In the genomic region with DNA sequence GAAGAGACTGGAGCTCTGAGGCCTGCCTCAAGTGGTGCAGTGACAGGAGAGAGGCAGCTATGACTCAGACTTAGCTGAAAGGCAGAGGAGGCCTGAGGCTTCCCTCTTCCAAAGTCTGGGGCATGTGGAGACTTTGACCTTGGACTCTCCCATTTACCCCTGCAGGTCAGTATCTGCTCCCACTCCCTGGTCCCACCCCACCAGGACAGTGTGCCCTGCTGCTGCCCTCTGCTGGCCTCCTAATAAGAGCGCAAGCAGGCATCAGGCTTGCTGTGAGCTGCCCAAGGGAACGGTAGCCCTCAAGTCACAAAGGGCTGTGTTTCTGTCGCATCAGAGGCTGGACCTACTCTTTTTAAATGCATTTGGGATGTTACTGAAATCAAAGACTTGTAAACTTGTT, we compare ENCODE assay signal across 10 mouse cellular contexts. TPM values are rescaled to one million over a fixed set of nuclear protein-coding genes. Genes with fewer than 3 reads are reported as not detected.
DNase-seq lines count a peak whose midpoint lies in the region; ATAC-seq and TF ChIP-seq lines count a peak whose summit lies in the region.
"Had no signal": no experiment of that assay in that cellular context is flagged by ENCODE, and none has a peak within 500 bp of the region (broad histone marks: within the 10 kb centered on the region; RNA-seq: fewer than 3 reads in every experiment).

No protein-coding gene starts in this region.

- H3K27me3 ChIP-seq in kidney, embryonic 14.5 days (ENCODE audit: control insufficient read depth, insufficient read depth, low read length) = no peaks in the 10 kb centered on the region
- H3K27me3 ChIP-seq in G1E (ENCODE audit: insufficient read depth, low read length) = peaks cover 65% of the 10 kb centered on the region

- intact Hi-C loops in left cerebral cortex, postnatal 25 days (cut with DNase I) = no loop called here

- no peak overlapping the region for H3K9ac ChIP-seq in kidney, embryonic 14.5 days (ENCODE audit: low read depth, low read length)
- H3K9ac ChIP-seq: embryonic facial prominence, embryonic 12.5 days; limb, embryonic 15.5 days had no signal

- H3K4me1 ChIP-seq in kidney, embryonic 14.5 days (ENCODE audit: control insufficient read depth, insufficient read depth, low read length) = 0 out of 2 replicates have a peak, but pooled peaks cover 5% of the 10 kb centered on the region
- peaks cover 17% of the 10 kb centered on the region for H3K4me1 ChIP-seq in G1E (ENCODE audit: insufficient read depth, low read depth, low read length)

- WGBS in kidney, embryonic 14.5 days = 17% methylated on average over 3 of the region's 3 CpGs

- no peak for ATAC-seq in kidney, embryonic 14.5 days (ENCODE audit: low FRiP score, low TSS enrichment)
- no peak for ATAC-seq in G1E (ENCODE audit: extremely low read depth, insufficient number of reproducible peaks, low FRiP score, poor library complexity, severe bottlenecking)
- ATAC-seq in granulocyte monocyte progenitor cell, adult 5-6 weeks (replicated peaks; ENCODE audit: poor library complexity, severe bottlenecking) = peak; percentile 50
- peak; percentile 56 for ATAC-seq in megakaryocyte progenitor cell, adult 5-6 weeks (replicated peaks; ENCODE audit: poor library complexity)

- DNase-seq in kidney, adult 18-20 months = peak; percentile 34
- DNase-seq in A20 (ENCODE audit: low read depth, low spot score) (peak; percentile 52), G1E (ENCODE audit: low spot score) (no peak)
- no peak for DNase-seq in c-Kit-positive CD71-positive TER-119-positive erythroid progenitor cells, embryonic 14.5 days (ENCODE audit: low spot score)
- DNase-seq in left cerebral cortex, postnatal 25 days (ENCODE audit: low spot score in 2 of 2) = no peak

- TF ChIP-seq CTCF in G1E (IDR thresholded peaks at IDR 0.05; ENCODE audit: low read depth, low read length) = peak; percentile 38

- no peaks in the 10 kb centered on the region for H3K9me3 ChIP-seq in kidney, embryonic 14.5 days (ENCODE audit: control insufficient read depth, low read length)
- no peaks in the 10 kb centered on the region for H3K9me3 ChIP-seq in G1E (replicated peaks)
- H3K9me3 ChIP-seq: embryonic facial prominence, embryonic 12.5 days; limb, embryonic 15.5 days had no signal

- no peak overlapping the region for H3K27ac ChIP-seq in kidney, embryonic 14.5 days (ENCODE audit: low read depth, low read length)
- H3K27ac ChIP-seq: embryonic facial prominence, embryonic 12.5 days; limb, embryonic 15.5 days had no signal

- H3K4me3 ChIP-seq in kidney, embryonic 14.5 days (ENCODE audit: low read length) = no peak overlapping the region
- no peak overlapping the region for H3K4me3 ChIP-seq in G1E (ENCODE audit: low read depth, low read length)
- H3K4me3 ChIP-seq: embryonic facial prominence, embryonic 12.5 days; limb, embryonic 15.5 days had no signal

- no peak overlapping the region for H3K4me2 ChIP-seq in kidney, embryonic 14.5 days (replicated peaks; ENCODE audit: low read depth, low read length)
- H3K4me2 ChIP-seq: embryonic facial prominence, embryonic 12.5 days; limb, embryonic 15.5 days had no signal

- no peaks in the 10 kb centered on the region for H3K36me3 ChIP-seq in kidney, embryonic 14.5 days (ENCODE audit: control insufficient read depth, insufficient read depth, low read length)
- no peaks in the 10 kb centered on the region for H3K36me3 ChIP-seq in G1E (replicated peaks)
- H3K36me3 ChIP-seq: embryonic facial prominence, embryonic 12.5 days; limb, embryonic 15.5 days had no signal

RNA-seq across cellular contexts. Expression of a gene that starts 14.2 kb away (rescaled TPM):
- not detected in 2 replicates for polyA plus RNA-seq in kidney, embryonic 14.5 days (2014; fragmentation: Nextera tagmentation; extraction: Ambion mirVana)
- total RNA-seq in G1E (2014; fragmentation: Nextera tagmentation) (not detected in 2 replicates), G1E (2017) (not detected in 2 replicates)
- not detected in 2 replicates for polyA plus RNA-seq in G1E (2012)
- not detected in 2 replicates for total RNA-seq in granulocyte monocyte progenitor cell, adult 5-6 weeks (2014; fragmentation: Nextera tagmentation)
- total RNA-seq in granulocyte monocyte progenitor cell, adult 5-6 weeks (2017) = not detected in 2 replicates
- total RNA-seq in megakaryocyte progenitor cell, adult 5-6 weeks (2015) = not detected in 2 replicates
- not detected in 2 replicates for total RNA-seq in megakaryocyte progenitor cell, adult 5-6 weeks (2017)
- total RNA-seq in left cerebral cortex, postnatal 25 days (2021) = not detected
- polyA plus RNA-seq: embryonic facial prominence, embryonic 12.5 days; limb, embryonic 15.5 days had no signal

RNA-seq across cellular contexts. Expression of a gene that starts 16.2 kb away (rescaled TPM):
- 7.3 and 8.6 TPM in 2 replicates for polyA plus RNA-seq in kidney, embryonic 14.5 days (2014; fragmentation: Nextera tagmentation; extraction: Ambion mirVana)
- total RNA-seq in G1E (2014; fragmentation: Nextera tagmentation) (62.3 and 72.9 TPM in 2 replicates), G1E (2017) (185 and 189 TPM in 2 replicates)
- 89.8 and 107 TPM in 2 replicates for polyA plus RNA-seq in G1E (2012)
- total RNA-seq in granulocyte monocyte progenitor cell, adult 5-6 weeks (2014; fragmentation: Nextera tagmentation) = 49.3 and 60.6 TPM in 2 replicates
- total RNA-seq in granulocyte monocyte progenitor cell, adult 5-6 weeks (2017) = 65.4 and 80.5 TPM in 2 replicates
- total RNA-seq in megakaryocyte progenitor cell, adult 5-6 weeks (2015) = 32.5 and 34.4 TPM in 2 replicates
- total RNA-seq in megakaryocyte progenitor cell, adult 5-6 weeks (2017) = 80.5 and 85.0 TPM in 2 replicates
- 10 to 100 TPM; 28.6 to 30.7 TPM for total RNA-seq in left cerebral cortex, postnatal 25 days (2021)

Comparison
In these comparisons a context has a peak if more than half of its experiments do, and no peak if none do; other contexts are left out.
1. DNase-seq: peak in kidney, adult 18-20 months (single experiment) and A20 (single experiment); none in G1E (single experiment), c-Kit-positive CD71-positive TER-119-positive erythroid progenitor cells, embryonic 14.5 days (single experiment) and left cerebral cortex, postnatal 25 days (0 of 2).
2. ATAC-seq: peak in granulocyte monocyte progenitor cell, adult 5-6 weeks (single experiment) and megakaryocyte progenitor cell, adult 5-6 weeks (single experiment); none in kidney, embryonic 14.5 days (single experiment) and G1E (single experiment).